Mouse (Mus musculus): ENCODE measurements around the gene Tmco2.
"Not testable (repeated sequence)": the region's sequence is repeated elsewhere in the genome, so short reads cannot be mapped to it uniquely, and the experiment has no call there.

Gene Tmco2

GRCm38 (mm10) chr4:121109126-121109525 lies at the start of gene Tmco2:
Gene Tmco2, minus strand, starts transcription at chr4:121109226.
- DNase-seq (ENCODE audit: low spot score in 2 of 2), result no peak

DNA sequence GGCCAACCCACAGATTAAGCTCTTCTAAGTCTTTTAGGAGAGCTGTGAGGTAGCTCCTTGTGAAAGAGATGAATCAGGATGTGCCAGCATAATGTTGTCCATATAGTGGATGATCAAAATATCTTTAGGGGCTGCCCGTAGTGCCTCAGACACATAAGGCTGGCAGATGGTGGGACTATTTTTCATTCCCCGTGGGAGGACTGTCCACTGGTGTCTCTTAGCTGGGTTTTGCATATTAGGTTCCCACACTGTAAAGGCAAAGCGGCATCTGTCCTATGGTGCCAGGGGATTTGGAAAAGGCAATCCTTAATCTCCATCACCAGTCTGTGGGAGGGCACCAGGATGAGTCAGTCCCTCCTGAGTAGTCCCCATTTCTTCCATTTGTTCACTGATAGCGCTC lies 5.7 kb downstream of the Tmco2 start:
- peak; percentile 47 to 78 for DNase-seq (ENCODE audit: low spot score in 2 of 2)

DNA sequence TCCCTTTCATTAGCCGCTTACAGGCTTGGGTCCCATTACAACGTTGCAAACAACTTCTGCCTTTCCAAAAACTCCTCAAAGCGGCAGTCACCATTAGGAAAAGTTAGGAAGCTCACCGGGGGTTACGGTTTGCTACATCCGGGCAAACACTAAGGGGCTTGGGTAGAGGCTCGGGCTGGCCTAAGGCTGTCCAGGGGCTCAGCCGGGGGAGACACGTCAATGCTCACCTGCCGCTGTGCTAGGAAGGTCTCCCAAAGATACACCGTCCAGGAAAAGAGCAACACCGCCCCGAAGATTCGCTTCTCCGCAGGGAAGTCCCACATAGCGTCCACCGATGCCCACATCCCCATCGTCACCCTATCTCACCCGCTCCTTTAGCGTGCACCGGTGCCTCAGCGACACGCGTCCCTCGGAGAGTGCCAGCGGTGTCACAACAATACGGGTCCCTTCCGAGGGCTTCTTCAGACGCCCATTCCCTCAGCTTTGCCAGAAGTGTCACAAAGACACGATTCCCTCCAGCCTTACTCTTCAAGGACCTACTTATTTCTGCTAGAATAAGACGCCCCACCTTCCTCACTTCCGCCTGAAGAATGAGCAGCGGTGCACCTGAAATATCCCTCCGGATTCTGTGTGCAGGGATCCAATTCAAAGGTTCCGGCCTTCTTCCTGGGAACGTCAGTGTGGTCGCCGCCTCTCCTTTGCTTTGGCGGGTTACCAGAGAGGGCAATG lies 11.2 kb downstream of the Tmco2 start, which contains the start of gene Zmpste24:
TSS of gene Zmpste24 (minus strand) at position 592 of the 729 bp plus-strand sequence.
- peak; percentile 74 to 92 for DNase-seq (ENCODE audit: low spot score in 2 of 2)

DNA sequence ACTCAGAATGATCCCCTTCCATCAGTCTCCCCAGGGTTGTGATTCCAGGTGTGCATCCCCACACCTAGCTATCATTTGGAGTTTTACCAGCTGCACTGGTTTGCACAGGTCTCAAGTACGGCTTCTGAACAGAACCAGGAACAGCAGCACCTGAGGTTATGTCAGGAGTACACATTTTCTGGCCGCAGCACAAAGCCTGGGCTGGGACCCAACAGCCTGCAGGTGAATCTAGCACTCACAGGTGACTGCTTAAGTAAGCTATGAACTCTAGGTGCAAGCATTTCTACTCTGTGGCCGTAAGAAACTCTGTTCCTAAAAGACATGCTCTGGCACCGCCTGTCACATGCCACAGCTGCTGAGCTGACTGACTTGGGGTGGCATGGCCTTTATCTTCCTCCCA lies 18.8 kb downstream of the Tmco2 start:
- DNase-seq (ENCODE audit: low spot score in 2 of 2), result no peak

- no peak for DNase-seq (ENCODE audit: low spot score in 2 of 2)
Observed at GRCm38 (mm10) chr4:121088696-121089095, 20.3 kb downstream of the Tmco2 start.

DNA sequence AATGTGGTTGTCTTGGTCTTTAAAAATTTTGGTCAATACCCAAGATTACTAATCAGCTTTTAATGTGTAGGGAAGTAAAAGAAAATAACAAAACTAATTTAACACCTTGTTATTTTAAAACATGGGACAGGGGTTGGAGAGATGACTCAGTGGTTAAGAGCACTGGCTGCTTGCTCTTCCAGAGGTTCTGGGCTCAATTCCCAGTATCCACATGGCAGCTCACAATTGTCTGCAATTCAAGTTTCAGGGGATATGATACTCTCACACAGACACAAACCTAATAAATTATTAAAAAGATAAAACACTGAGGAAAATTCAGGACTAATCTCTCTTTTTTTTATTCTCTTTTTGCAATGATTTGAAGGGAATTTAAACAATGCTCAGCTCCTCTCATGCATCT lies 24.5 kb downstream of the Tmco2 start:
- DNase-seq (ENCODE audit: low spot score in 2 of 2), result no peak

- DNase-seq (ENCODE audit: low spot score in 2 of 2), result no peak
Observed at GRCm38 (mm10) chr4:121080395-121080794, 28.6 kb downstream of the Tmco2 start.

DNA sequence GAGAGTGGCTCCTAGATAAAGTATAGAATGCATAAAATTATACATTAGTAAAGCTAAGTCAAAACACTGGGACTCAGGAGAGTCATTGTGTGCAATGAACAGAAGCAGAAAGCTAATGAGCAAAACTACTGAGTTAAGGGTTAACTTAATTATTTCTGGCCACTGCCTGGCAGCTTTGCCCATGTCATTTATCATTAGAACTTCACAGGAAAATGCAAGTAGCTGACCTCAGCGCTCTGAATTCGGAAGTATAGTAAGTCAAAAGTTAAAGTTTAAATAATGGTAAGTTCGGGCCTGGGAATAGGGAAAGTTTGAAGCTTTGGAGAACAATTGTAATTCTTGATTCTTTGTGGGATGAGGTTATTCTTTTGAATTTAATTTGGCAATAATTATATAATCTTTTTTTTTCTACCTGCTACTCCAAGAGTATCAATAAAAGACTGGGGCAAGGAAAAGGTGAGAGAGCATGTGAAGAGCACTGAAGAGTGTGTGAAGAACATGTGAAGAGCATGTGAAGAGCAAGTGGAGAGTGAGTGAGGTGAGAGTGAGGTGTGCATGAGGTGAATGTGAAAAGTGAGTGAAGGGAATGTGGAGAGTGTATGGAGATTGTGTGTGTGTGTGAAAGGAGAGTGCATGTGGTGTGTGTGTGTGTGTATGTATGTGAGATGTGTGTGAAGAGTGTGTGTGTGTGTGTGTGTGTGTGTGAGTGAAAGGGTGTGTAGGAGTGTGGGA lies 30.9 kb downstream of the Tmco2 start:
- no peak for DNase-seq (ENCODE audit: low spot score in 2 of 2)

- no peak for DNase-seq (ENCODE audit: low spot score in 2 of 2)
Observed at GRCm38 (mm10) chr4:121074250-121074649, 34.8 kb downstream of the Tmco2 start.

DNA sequence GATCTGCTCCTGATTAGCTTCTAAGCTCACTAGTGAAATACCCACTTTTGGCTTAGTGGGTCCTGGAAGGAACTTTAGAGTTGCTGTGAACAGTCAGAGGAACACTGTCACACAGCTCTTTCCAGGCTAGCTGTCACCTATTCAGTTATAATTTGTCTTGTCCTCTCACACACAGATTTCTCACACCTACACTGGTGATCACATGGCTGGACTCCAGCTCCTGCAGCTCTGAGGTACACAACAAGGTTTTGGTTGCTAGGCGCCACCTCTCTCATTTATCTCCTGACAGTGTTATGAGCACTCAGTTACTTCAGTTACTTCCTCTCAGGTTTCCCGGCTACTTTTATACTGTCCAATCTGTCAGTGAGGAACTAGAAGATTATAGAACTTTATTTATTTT lies 43.7 kb downstream of the Tmco2 start:
- DNase-seq (ENCODE audit: low spot score in 2 of 2), result no peak

DNA sequence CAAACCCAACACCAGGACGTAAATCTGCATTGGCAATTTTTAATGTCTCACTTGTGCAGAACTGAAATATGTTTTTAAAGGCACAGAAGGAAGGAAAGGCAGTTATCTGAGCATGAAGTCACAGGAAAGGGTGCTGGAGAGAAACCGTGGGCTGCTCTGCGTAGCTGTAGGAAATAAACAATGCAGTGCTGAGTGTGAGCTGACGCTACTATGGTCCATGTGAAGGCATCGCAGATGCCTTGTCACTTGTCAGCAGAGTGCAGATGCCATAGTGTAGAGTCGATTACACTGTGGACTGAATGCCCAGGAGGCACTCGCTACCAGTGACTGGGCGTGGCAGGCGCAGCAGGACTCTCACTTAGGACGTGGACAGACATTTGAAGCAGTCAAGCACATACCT lies 49.8 kb downstream of the Tmco2 start:
- DNase-seq (ENCODE audit: low spot score in 2 of 2), result not testable (repeated sequence)

DNA sequence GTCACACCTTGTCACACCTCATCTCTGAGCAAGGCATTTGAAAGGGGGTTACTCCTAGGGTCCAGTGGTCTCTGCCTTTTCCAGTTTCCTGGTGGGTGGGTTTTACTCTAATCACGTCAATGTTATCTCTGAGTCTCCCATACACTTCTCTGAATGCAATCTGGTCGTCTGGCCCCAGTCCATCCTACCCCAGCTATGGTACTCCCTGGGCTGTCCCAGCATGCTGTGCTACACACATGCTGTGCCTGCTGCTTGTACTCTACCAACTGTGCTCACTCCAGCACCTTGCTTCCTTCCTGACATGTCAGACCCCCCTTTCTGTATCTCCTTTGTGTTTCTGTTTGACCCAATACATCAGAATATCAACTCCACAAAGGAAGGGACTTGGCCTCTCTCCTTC lies 52.0 kb downstream of the Tmco2 start:
- no peak for DNase-seq (ENCODE audit: low spot score in 2 of 2)

GRCm38 (mm10) chr4:121056342-121056741 lies 52.7 kb downstream of the Tmco2 start:
- no peak for DNase-seq (ENCODE audit: low spot score in 2 of 2)

Data from left cerebral cortex, adult 9 months (tissue).